Mouse (Mus musculus): ENCODE measurements around the gene Mybpc2.

- no peak for TF ChIP-seq CTCF (IDR thresholded peaks at IDR 0.05; ENCODE audit: control insufficient read depth, insufficient read depth, insufficient replicate concordance, low read depth, low read length)
- TF ChIP-seq POLR2A (IDR thresholded peaks at IDR 0.05; ENCODE audit: control insufficient read depth, low read depth, low read length), result no peak
These were observed 59.9 kb downstream of the Mybpc2 start for GRCm38 (mm10) chr7:44464511-44464910.

All from testis, adult 2 months (tissue).